Mouse (Mus musculus) stomach, embryonic 16.5 days (tissue): ENCODE results near the gene Mars. TPM values are rescaled to one million over a fixed set of nuclear protein-coding genes. Genes with fewer than 3 reads are reported as not detected.

Source experiments
- ATAC-seq: fragments of 200-750 bp; cut with Nextera tagmentation; 2 replicates; pipeline ENCODE4 v1.8.0; 2017; ENCODE audit warnings: moderate number of reproducible peaks, moderate TSS enrichment; ENCODE audit not compliant: insufficient read depth, low FRiP score
- H3K27ac ChIP-seq: fragments of 300-500 bp; sonication (generic); 2 replicates; pipeline ENCODE4 v1.5.1; 2014; ENCODE audit warnings: low read length
- H3K27me3 ChIP-seq: fragments of 300-500 bp; sonication (generic); 2 replicates; pipeline ENCODE4 v1.6.1; 2014; ENCODE audit warnings: low read length, control low read depth, mixed read lengths; ENCODE audit not compliant: control insufficient read depth, insufficient read depth
- H3K36me3 ChIP-seq: fragments of 300-500 bp; sonication (generic); 2 replicates; pipeline ENCODE4 v1.6.1; 2014; ENCODE audit warnings: low read length; ENCODE audit not compliant: control insufficient read depth, insufficient read depth
- H3K4me1 ChIP-seq: fragments of 300-500 bp; sonication (generic); 2 replicates; pipeline ENCODE4 v1.6.1; 2014; ENCODE audit warnings: low read length, control low read depth, mixed read lengths; ENCODE audit not compliant: control insufficient read depth, insufficient read depth
- H3K4me2 ChIP-seq: fragments of 300-500 bp; sonication (generic); 2 replicates; pipeline ENCODE4 v1.6.1; 2014; ENCODE audit warnings: low read depth, low read length, mixed read lengths
- H3K4me3 ChIP-seq: fragments of 300-500 bp; sonication (generic); replicated peaks from 2 replicates; pipeline ENCODE4 v1.5.1; 2014; ENCODE audit warnings: mild to moderate bottlenecking, low read length
- H3K9ac ChIP-seq: fragments of 300-500 bp; sonication (generic); 2 replicates; pipeline ENCODE4 v1.6.1; 2014; ENCODE audit warnings: low read length
- H3K9me3 ChIP-seq: fragments of 300-500 bp; sonication (generic); replicated peaks from 2 replicates; pipeline ENCODE4 v1.6.1; 2016; ENCODE audit warnings: low read length, control low read depth; ENCODE audit not compliant: control insufficient read depth
- WGBS: fragments of 180-500 bp; shearing (Covaris S2); extraction: QIAGEN DNeasy Blood & Tissue Kit; methylation state at CpG from one replicate; pipeline ENCODE4 v1.1.7; 2014; 5-methylcytosine and 5-hydroxymethylcytosine counted together
- polyA plus RNA-seq: library from polyadenylated mRNA; unstranded; fragments of >200 nt; fragmentation: Nextera tagmentation; extraction: Ambion mirVana; gene quantifications from 2 replicates; pipeline ENCODE4 v1.2.1, GENCODE M21; 2015

Mars gene
- polyA plus RNA-seq, 1 experiment from 2014 or later, result 104 TPM

DNA sequence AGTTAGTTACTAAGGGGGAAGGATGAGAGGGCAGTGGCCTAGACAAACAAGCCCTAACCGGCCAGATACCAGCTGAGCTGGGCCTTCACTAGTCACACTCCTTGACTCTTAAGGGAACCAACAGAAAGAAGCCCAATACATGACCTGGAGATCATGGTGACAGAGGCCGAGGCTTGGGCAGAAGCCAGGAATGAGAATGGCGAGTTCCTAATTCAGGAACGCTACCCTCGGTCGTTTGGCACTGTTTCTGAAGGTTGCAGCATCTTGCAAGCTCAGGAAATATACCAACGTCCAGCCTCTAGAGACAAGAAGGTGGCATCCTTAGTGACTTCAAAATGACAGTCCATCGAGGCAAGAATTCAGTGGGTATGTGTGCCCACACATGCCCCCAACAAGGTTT, 47.2 kb downstream of the Mars start:
- ATAC-seq, result no peak
- Histone ChIP-seq H3K9ac (no peak overlapping the region), H3K4me3 (no peak overlapping the region), H3K27ac (no peak overlapping the region), H3K4me1 (peaks cover 11% of the 10 kb centered on the region), H3K4me2 (no peak overlapping the region), H3K9me3 (no peaks in the 10 kb centered on the region), H3K27me3 (peaks cover 14% of the 10 kb centered on the region), H3K36me3 (no peaks in the 10 kb centered on the region)
- WGBS, result 82% methylated on average over 8 of the region's 8 CpGs

DNA sequence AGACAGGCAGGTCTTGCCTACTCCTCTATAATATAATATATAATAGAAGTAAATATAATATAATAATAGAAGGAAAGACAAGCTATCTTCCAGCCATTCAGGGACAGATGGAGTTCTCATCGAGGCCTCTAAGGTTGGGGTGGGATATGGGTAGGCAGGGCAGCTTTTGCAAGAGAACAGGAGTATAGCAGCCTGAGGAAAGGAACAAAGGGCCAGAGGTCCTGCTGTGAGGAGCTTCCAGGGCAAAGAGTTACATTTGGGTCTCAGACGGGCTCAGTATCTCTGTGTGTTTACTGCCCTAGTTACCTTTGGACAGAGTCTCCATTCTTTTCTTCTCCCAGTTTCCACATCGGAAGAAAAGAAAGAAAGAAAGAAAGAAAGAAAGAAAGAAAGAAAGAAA, 48.0 kb downstream of the Mars start:
- WGBS, result 68% methylated on average over 3 of the region's 3 CpGs
- H3K36me3 ChIP-seq, result no peaks in the 10 kb centered on the region
- no peak overlapping the region for H3K9ac ChIP-seq
- no peak overlapping the region for H3K27ac ChIP-seq
- no peak overlapping the region for H3K4me2 ChIP-seq
- peaks cover 11% of the 10 kb centered on the region for H3K4me1 ChIP-seq
- ATAC-seq, result no peak
- H3K4me3 ChIP-seq, result no peak overlapping the region
- no peaks in the 10 kb centered on the region for H3K9me3 ChIP-seq
- H3K27me3 ChIP-seq, result peaks cover 14% of the 10 kb centered on the region

- no peak within 1 kb of the TSS for H3K27ac ChIP-seq
- peaks cover 7% of the 10 kb centered on the region for H3K4me1 ChIP-seq
- no peak for ATAC-seq
- H3K4me2 ChIP-seq, result peak within 1 kb of the TSS; percentile 90
- peaks cover 14% of the 10 kb centered on the region for H3K27me3 ChIP-seq
- H3K36me3 ChIP-seq, result no peaks in the 10 kb centered on the region
- H3K4me3 ChIP-seq, result peak within 1 kb of the TSS; percentile 48
- peak within 1 kb of the TSS; percentile 63 for H3K9ac ChIP-seq
- WGBS, result 2% methylated on average over 53 of the region's 53 CpGs
- no peaks in the 10 kb centered on the region for H3K9me3 ChIP-seq
These were observed 48.8 kb downstream of the Mars start, which contains the start of gene Kif5a for GRCm38 (mm10) chr10:127262548-127263398. TSS of gene Kif5a (minus strand) at chr10:127263348.

DNA sequence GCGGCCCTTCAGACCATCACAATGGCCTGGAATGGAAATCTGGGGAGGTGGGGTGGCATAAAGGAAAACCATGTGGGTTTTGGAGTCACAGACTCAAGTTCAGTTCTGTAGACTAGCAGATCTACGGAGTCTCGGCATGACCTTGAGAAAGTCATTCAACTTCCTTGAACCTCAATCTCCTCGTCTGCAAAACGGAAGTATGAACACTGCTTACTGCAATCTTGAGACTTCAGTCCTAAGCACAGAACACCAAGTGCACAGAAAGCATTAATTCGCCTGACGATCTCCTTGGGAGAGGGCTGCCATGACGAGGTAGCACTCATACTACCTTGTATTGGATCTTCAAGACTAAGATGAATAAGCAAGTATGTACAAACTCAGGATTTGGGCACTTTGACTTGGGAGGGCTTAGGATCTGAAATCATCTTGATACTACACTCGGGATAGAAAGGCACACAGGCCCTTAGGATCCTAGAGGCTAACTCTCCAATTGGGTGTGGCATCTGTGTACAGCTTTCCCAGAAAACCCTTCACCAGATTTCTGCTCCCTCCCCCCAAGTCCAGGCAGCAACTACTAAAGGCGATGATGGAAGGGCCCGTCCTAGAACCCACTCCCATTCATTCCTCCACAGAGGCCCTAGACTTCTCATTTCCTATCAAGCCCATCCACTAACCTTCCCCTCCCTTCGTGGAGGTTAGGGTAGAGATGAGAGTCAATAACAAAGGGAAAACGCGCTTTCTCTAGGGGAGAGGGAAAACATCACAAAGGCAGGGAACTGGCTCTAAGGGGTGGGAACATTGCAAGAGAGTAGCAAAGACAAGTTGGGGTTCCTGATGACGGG, 49.7 kb downstream of the Mars start:
- Histone ChIP-seq H3K36me3 (no peaks in the 10 kb centered on the region), H3K4me3 (peak overlapping the region; percentile 48; the same call in 1 of the 2 replicates), H3K4me1 (peaks cover 1% of the 10 kb centered on the region), H3K9ac (no peak overlapping the region), H3K4me2 (peak overlapping the region; percentile 90; the same call in 1 of the 2 replicates), H3K27ac (no peak overlapping the region), H3K27me3 (peaks cover 14% of the 10 kb centered on the region), H3K9me3 (no peaks in the 10 kb centered on the region)
- ATAC-seq, result no peak
- 70% methylated on average over 15 of the region's 15 CpGs for WGBS

DNA sequence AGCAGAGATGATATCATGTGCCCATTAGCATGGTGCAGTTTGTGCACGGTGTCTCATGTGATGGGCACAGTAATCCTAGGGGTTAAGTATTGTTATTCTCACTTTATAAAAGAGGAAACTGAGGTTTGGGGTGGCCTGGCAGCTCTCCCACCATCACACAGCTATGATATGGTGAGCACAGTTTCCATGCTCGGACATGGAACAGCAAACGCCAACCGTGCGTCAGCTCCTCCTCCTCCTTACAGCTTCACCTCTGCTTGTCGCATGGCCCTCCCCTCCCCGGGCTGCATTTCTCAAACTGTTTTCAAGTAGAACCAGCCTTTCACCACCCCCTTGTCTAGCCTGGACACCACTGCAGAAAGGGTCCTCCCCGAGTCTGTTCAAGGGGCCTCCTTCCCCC, 53.1 kb downstream of the Mars start:
- H3K4me2 ChIP-seq, result no peak overlapping the region
- WGBS, result 68% methylated on average over 8 of the region's 8 CpGs
- no peak overlapping the region for H3K27ac ChIP-seq
- no peak overlapping the region for H3K4me3 ChIP-seq
- no peaks in the 10 kb centered on the region for H3K4me1 ChIP-seq
- no peaks in the 10 kb centered on the region for H3K9me3 ChIP-seq
- no peak overlapping the region for H3K9ac ChIP-seq
- ATAC-seq, result no peak
- peaks cover 11% of the 10 kb centered on the region for H3K27me3 ChIP-seq
- H3K36me3 ChIP-seq, result no peaks in the 10 kb centered on the region

- Histone ChIP-seq H3K9me3 (no peaks in the 10 kb centered on the region), H3K4me3 (no peak overlapping the region), H3K4me2 (no peak overlapping the region), H3K27ac (no peak overlapping the region), H3K4me1 (no peaks in the 10 kb centered on the region), H3K36me3 (no peaks in the 10 kb centered on the region), H3K27me3 (peaks cover 8% of the 10 kb centered on the region), H3K9ac (no peak overlapping the region)
- no peak for ATAC-seq
- WGBS, result 76% methylated on average over 6 of the region's 6 CpGs
These were observed 53.8 kb downstream of the Mars start for GRCm38 (mm10) chr10:127257790-127258189.

GRCm38 (mm10) chr10:127255625-127256345, 55.8 kb downstream of the Mars start:
- no peak overlapping the region for H3K4me3 ChIP-seq
- peak overlapping the region; percentile 28; the same call in 1 of the 2 replicates for H3K4me2 ChIP-seq
- 23% methylated on average over 14 of the region's 14 CpGs for WGBS
- H3K27ac ChIP-seq, result no peak overlapping the region
- no peaks in the 10 kb centered on the region; the same call in 1 of the 2 replicates for H3K27me3 ChIP-seq
- H3K9ac ChIP-seq, result no peak overlapping the region
- no peaks in the 10 kb centered on the region for H3K36me3 ChIP-seq
- no peaks in the 10 kb centered on the region for H3K4me1 ChIP-seq
- peak; percentile 75; the same call in 1 of the 2 replicates for ATAC-seq
- H3K9me3 ChIP-seq, result no peaks in the 10 kb centered on the region

GRCm38 (mm10) chr10:127250810-127251209, 60.8 kb downstream of the Mars start:
- no peaks in the 10 kb centered on the region for H3K36me3 ChIP-seq

More at GRCm38 (mm10) chr10:127250810-127251209, 60.8 kb downstream of the Mars start:
- no peak for ATAC-seq
- H3K4me2 ChIP-seq, result no peak overlapping the region
- no peak overlapping the region for H3K9ac ChIP-seq
- H3K27ac ChIP-seq, result no peak overlapping the region
- no peaks in the 10 kb centered on the region for H3K27me3 ChIP-seq
- 79% methylated on average over 5 of the region's 5 CpGs for WGBS
- no peak overlapping the region for H3K4me3 ChIP-seq
- no peaks in the 10 kb centered on the region for H3K4me1 ChIP-seq
- H3K9me3 ChIP-seq, result no peaks in the 10 kb centered on the region
